Mouse (Mus musculus) myocyte (in vitro differentiated cells): ENCODE results near the gene Lrrc8c. TPM values are rescaled to one million over a fixed set of nuclear protein-coding genes. Genes with fewer than 3 reads are reported as not detected.

ENCODE experiments used
- H3K27me3 ChIP-seq: one replicate; pipeline ENCODE4 v1.6.1; 2011; ENCODE audit not compliant: control insufficient read depth, insufficient read depth, insufficient read length
- H3K36me3 ChIP-seq: one replicate; pipeline ENCODE4 v1.6.1; 2011; ENCODE audit not compliant: control insufficient read depth, insufficient read depth
- H3K4me2 ChIP-seq: one replicate; pipeline ENCODE4 v1.6.1; 2011; ENCODE audit warnings: low read depth, control low read depth
- H3K4me3 ChIP-seq: one replicate; pipeline ENCODE4 v1.5.1; 2011; ENCODE audit warnings: mild to moderate bottlenecking, control low read depth, moderate library complexity
- H3K79me2 ChIP-seq: one replicate; pipeline ENCODE4 v1.6.1; 2011; ENCODE audit not compliant: control insufficient read depth, insufficient read depth
- H3ac ChIP-seq: one replicate; pipeline ENCODE4 v1.6.1; 2011; ENCODE audit not compliant: control insufficient read depth, insufficient read length
- CEBPB ChIP-seq: IDR thresholded peaks from 2 replicates; pipeline ENCODE4 v1.6.1; 2011; ENCODE audit warnings: mild to moderate bottlenecking, moderate library complexity; ENCODE audit not compliant: poor library complexity, insufficient read depth, severe bottlenecking
- E2F4 ChIP-seq: IDR thresholded peaks from one replicate; pipeline ENCODE4 v1.6.1; 2011; ENCODE audit warnings: mild to moderate bottlenecking, control low read depth, moderate library complexity; ENCODE audit not compliant: insufficient read depth
- MAX ChIP-seq: IDR thresholded peaks from one replicate; pipeline ENCODE4 v1.6.1; 2011; ENCODE audit warnings: low read depth, mild to moderate bottlenecking, control low read depth
- MYOD1 ChIP-seq, 3 experiments: IDR thresholded peaks; one replicate each; pipeline ENCODE4 v1.6.1; 2011; ENCODE audit warnings: control low read depth in 2 of 3, low read depth in 2 of 3, mild to moderate bottlenecking in 2 of 3, moderate library complexity in 1 of 3; ENCODE audit not compliant: insufficient read length in 2 of 3, control insufficient read depth in 1 of 3
- MYOG ChIP-seq, 3 experiments: IDR thresholded peaks; one replicate each; pipeline ENCODE4 v1.6.1; 2011; ENCODE audit warnings: control low read depth in 2 of 3, low read depth in 2 of 3, mild to moderate bottlenecking in 2 of 3; ENCODE audit not compliant: insufficient read length in 2 of 3, control insufficient read depth in 1 of 3, insufficient read depth in 1 of 3
- POLR2A ChIP-seq: IDR thresholded peaks from one replicate; pipeline ENCODE4 v1.6.1; 2011; ENCODE audit warnings: low read depth, mild to moderate bottlenecking, control low read depth, moderate library complexity; ENCODE audit not compliant: insufficient read length
- POLR2AphosphoS2 ChIP-seq: IDR thresholded peaks from one replicate; pipeline ENCODE4 v1.6.1; 2011; ENCODE audit warnings: low read depth, control low read depth; ENCODE audit not compliant: insufficient read length
- REST ChIP-seq: IDR thresholded peaks from one replicate; pipeline ENCODE4 v1.6.1; 2011; ENCODE audit warnings: mild to moderate bottlenecking, control low read depth, moderate library complexity; ENCODE audit not compliant: insufficient read depth, insufficient read length
- SRF ChIP-seq: IDR thresholded peaks from one replicate; pipeline ENCODE4 v1.6.1; 2011; ENCODE audit warnings: low read depth; ENCODE audit not compliant: control insufficient read depth, insufficient read length
- TCF12 ChIP-seq: IDR thresholded peaks from one replicate; pipeline ENCODE4 v1.6.1; 2011; ENCODE audit warnings: mild to moderate bottlenecking, control low read depth; ENCODE audit not compliant: poor library complexity, insufficient read depth, severe bottlenecking
- TCF3 ChIP-seq: IDR thresholded peaks from one replicate; pipeline ENCODE4 v1.6.1; 2011; ENCODE audit warnings: low read depth, control low read depth; ENCODE audit not compliant: insufficient read length
- USF1 ChIP-seq: IDR thresholded peaks from one replicate; pipeline ENCODE4 v1.6.1; 2011; ENCODE audit warnings: low read depth, mild to moderate bottlenecking, control low read depth, moderate library complexity
- polyA plus RNA-seq: library from polyadenylated mRNA; unstranded; fragments of >200 nt; fragmentation: generic; extraction: Trizol; gene quantifications from one replicate; pipeline ENCODE4 v1.2.1, GENCODE M21; 2012; ENCODE audit warnings: missing spikeins

The Lrrc8c gene
- polyA plus RNA-seq, 1 experiment, result 7.9 TPM

DNA sequence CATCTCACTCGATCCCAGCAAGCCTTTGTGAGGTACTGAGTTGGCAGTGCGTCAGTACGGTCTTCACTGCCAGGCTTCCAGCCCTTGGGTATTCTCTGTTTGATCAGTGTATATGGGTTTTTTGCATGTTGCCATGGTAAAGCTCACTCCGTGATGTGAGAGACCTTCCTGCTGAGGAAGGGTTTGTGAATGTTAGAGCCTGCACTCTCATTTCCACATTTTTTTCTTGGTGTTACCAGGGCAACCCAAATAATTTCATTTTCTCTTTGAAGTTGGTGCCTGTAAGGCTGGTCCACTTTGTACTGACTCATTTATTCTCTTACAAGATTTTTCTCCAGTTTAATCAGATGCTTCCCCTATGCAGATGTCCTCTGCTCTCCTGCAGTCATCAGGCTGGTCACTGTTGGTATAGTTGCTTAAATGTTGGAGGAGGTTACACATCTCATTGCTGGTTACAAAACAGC, 38.6 kb downstream of the Lrrc8c start:
- TF ChIP-seq E2F4 (no peak), MYOG (IDR thresholded peaks at IDR 0.05; ENCODE audit: control insufficient read depth in 1 of 3, insufficient read depth in 1 of 3, insufficient read length in 2 of 3, low read depth in 2 of 3) (no peak), MYOD1 (IDR thresholded peaks at IDR 0.05; ENCODE audit: control insufficient read depth in 1 of 3, insufficient read length in 2 of 3, low read depth in 2 of 3) (no peak)
- Histone ChIP-seq H3K27me3 (no peaks in the 10 kb centered on the region), H3K79me2 (no peaks in the 10 kb centered on the region), H3K36me3 (no peaks in the 10 kb centered on the region), H3K4me2 (no peak overlapping the region), H3ac (no peak overlapping the region), H3K4me3 (no peak overlapping the region)

DNA sequence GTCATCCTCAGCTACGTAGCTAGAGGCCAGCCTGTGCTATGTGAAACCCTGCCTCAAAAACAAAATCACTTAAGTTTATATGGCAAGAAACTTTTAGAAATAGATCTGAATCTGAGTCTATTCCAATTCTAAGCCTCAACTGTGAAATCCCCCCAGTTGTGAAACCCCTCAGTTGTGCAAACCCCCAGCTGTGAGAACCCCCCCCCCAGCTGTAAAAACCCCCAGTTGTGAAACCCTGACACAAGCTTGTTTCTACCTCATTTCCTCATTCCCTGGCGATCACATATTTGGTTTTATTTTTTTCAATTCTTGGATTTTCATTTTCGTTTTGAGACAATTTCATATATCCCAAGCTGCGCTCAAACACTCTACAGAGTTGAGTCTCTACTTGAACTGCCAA, 39.3 kb downstream of the Lrrc8c start:
- H3K4me2 ChIP-seq, result no peak overlapping the region
- no peaks in the 10 kb centered on the region for H3K79me2 ChIP-seq
- H3K27me3 ChIP-seq, result no peaks in the 10 kb centered on the region
- no peak overlapping the region for H3K4me3 ChIP-seq
- TF ChIP-seq TCF3 (no peak), POLR2AphosphoS2 (no peak), TCF12 (no peak), REST (no peak), CEBPB (no peak), MYOG (IDR thresholded peaks at IDR 0.05; ENCODE audit: control insufficient read depth in 1 of 3, insufficient read depth in 1 of 3, insufficient read length in 2 of 3, low read depth in 2 of 3) (no peak), MAX (no peak)
- no peak overlapping the region for H3ac ChIP-seq
- H3K36me3 ChIP-seq, result no peaks in the 10 kb centered on the region

- H3K4me2 ChIP-seq, result no peak overlapping the region
- no peaks in the 10 kb centered on the region for H3K27me3 ChIP-seq
- TF ChIP-seq MAX, result no peak
- no peak for TF ChIP-seq MYOG (IDR thresholded peaks at IDR 0.05; ENCODE audit: control insufficient read depth in 1 of 3, insufficient read depth in 1 of 3, insufficient read length in 2 of 3, low read depth in 2 of 3)
- no peak for TF ChIP-seq TCF12
- TF ChIP-seq CEBPB, result no peak
- TF ChIP-seq SRF, result no peak
- no peak for TF ChIP-seq TCF3
- no peak for TF ChIP-seq E2F4
- no peak for TF ChIP-seq USF1
- TF ChIP-seq MYOD1 (IDR thresholded peaks at IDR 0.05; ENCODE audit: control insufficient read depth in 1 of 3, insufficient read length in 2 of 3, low read depth in 2 of 3), result no peak
- no peak for TF ChIP-seq REST
- no peak for TF ChIP-seq POLR2A
- TF ChIP-seq POLR2AphosphoS2, result no peak
- no peak overlapping the region for H3K4me3 ChIP-seq
- no peaks in the 10 kb centered on the region for H3K36me3 ChIP-seq
- H3ac ChIP-seq, result no peak overlapping the region
- no peaks in the 10 kb centered on the region for H3K79me2 ChIP-seq
These were observed 42.7 kb downstream of the Lrrc8c start for GRCm38 (mm10) chr5:105561926-105562325.

DNA sequence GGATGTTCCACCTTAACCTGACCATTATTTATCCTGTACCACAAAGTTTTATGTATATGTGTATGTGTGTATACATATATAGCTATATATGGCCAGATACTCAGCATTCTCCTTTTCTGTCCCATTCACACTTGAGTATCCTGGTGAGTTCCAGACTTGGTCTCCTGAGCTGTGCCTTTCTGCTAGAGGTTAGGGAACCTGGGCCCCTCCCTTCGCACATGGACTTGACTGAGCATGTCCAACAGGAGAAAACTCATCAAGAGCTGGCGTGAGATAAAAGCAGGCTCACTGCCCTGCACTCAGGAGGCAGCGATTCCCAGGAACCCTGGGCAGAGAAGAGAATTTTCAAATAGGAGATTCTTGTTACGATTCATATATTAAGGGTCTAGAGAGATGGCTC, 45.6 kb downstream of the Lrrc8c start:
- H3ac ChIP-seq, result no peak overlapping the region
- no peak for TF ChIP-seq CEBPB
- no peak for TF ChIP-seq MYOD1 (IDR thresholded peaks at IDR 0.05; ENCODE audit: control insufficient read depth in 1 of 3, insufficient read length in 2 of 3, low read depth in 2 of 3)
- no peak for TF ChIP-seq TCF12
- no peak for TF ChIP-seq MAX
- TF ChIP-seq TCF3, result no peak
- no peak for TF ChIP-seq USF1
- no peak for TF ChIP-seq E2F4
- TF ChIP-seq MYOG (IDR thresholded peaks at IDR 0.05; ENCODE audit: control insufficient read depth in 1 of 3, insufficient read depth in 1 of 3, insufficient read length in 2 of 3, low read depth in 2 of 3), result no peak
- no peak for TF ChIP-seq SRF
- TF ChIP-seq POLR2AphosphoS2, result no peak
- TF ChIP-seq POLR2A, result no peak
- no peak for TF ChIP-seq REST

DNA sequence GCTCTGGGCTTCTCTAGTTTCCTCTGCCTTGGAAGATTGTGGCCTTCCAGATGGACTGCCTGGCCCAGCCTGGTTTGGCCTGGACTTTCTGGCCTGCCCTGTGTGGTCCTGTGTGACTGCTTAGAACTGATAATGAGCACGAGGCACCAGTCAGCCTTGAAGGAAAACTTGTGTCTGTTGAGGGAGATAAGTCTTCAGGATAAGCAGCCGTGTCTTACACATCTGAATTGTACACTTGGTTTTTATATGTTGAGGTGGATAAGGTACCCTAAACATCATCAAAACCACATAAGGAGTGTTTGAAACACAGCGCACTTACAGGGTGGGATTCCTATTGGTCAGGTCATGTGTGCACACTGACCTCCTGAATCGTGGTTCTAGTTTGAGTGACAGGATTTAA, 46.6 kb downstream of the Lrrc8c start:
- H3K4me2 ChIP-seq, result no peak overlapping the region
- TF ChIP-seq MYOG (IDR thresholded peaks at IDR 0.05; ENCODE audit: control insufficient read depth in 1 of 3, insufficient read depth in 1 of 3, insufficient read length in 2 of 3, low read depth in 2 of 3) (no peak), MYOD1 (IDR thresholded peaks at IDR 0.05; ENCODE audit: control insufficient read depth in 1 of 3, insufficient read length in 2 of 3, low read depth in 2 of 3) (no peak), USF1 (no peak), CEBPB (no peak), TCF3 (no peak), TCF12 (no peak), POLR2A (no peak), E2F4 (no peak), MAX (no peak), REST (no peak), SRF (no peak), POLR2AphosphoS2 (no peak)

More for the DNA sequence above, 45.6 kb downstream of the Lrrc8c start:
- H3K36me3 ChIP-seq, result no peaks in the 10 kb centered on the region
- no peaks in the 10 kb centered on the region for H3K27me3 ChIP-seq
- no peak overlapping the region for H3K4me2 ChIP-seq
- no peaks in the 10 kb centered on the region for H3K79me2 ChIP-seq
- no peak overlapping the region for H3K4me3 ChIP-seq

More for the DNA sequence above, 46.6 kb downstream of the Lrrc8c start:
- H3K79me2 ChIP-seq, result no peaks in the 10 kb centered on the region
- H3K4me3 ChIP-seq, result no peak overlapping the region
- H3ac ChIP-seq, result no peak overlapping the region
- H3K36me3 ChIP-seq, result no peaks in the 10 kb centered on the region
- H3K27me3 ChIP-seq, result no peaks in the 10 kb centered on the region
